In genomic region chr3:79207216-79207615, GRCm38 (mm10) we compare ENCODE assay signal across 14 mouse cellular contexts.
"Had no signal": no experiment of that assay in that cellular context is flagged by ENCODE, and none has a peak within 500 bp of the region (broad histone marks: within the 10 kb centered on the region; RNA-seq: fewer than 3 reads in every experiment).

No protein-coding gene starts in this region.

- H3K27me3 ChIP-seq: limb, embryonic 12.5 days; limb, embryonic 15.5 days; liver, embryonic 13.5 days had no signal

- H3K9ac ChIP-seq: limb, embryonic 12.5 days; limb, embryonic 15.5 days; liver, embryonic 13.5 days had no signal

- DNase-seq: kidney, adult 18-20 months; kidney, postnatal 25 days; left cerebral cortex, postnatal 4 days; liver, embryonic 13.5 days; lung, adult 2 months; lung, postnatal 14 days; lung, postnatal 4 days; midbrain, embryonic 14.5 days; thymus, adult 2 months; thymus, postnatal 25 days had no signal

- H3K27ac ChIP-seq: kidney, postnatal 0 days; limb, embryonic 12.5 days; limb, embryonic 15.5 days; liver, embryonic 13.5 days; stomach, postnatal 0 days had no signal

- H3K36me3 ChIP-seq: liver, embryonic 13.5 days had no signal

- H3K4me3 ChIP-seq: limb, embryonic 12.5 days; limb, embryonic 15.5 days; liver, embryonic 13.5 days had no signal
